Mouse (Mus musculus) ES-E14 (cell line): Measurements from ENCODE around the gene Tmem242. TPM values are rescaled to one million over a fixed set of nuclear protein-coding genes. Genes with fewer than 3 reads are reported as not detected.

Source experiments
- DNase-seq: peaks from one replicate; pipeline ENCODE4 v3.0.0-alpha.2; 2013; ENCODE audit warnings: low read depth, low spot score
- H3K27ac ChIP-seq: 2 replicates; pipeline ENCODE4 v1.5.1; 2012; ENCODE audit warnings: low read depth, mild to moderate bottlenecking, low read length, moderate library complexity, mixed read lengths; ENCODE audit not compliant: poor library complexity, insufficient read depth, severe bottlenecking
- H3K36me3 ChIP-seq: 2 replicates; pipeline ENCODE4 v1.6.1; 2012; ENCODE audit warnings: mild to moderate bottlenecking, low read length, moderate library complexity, mixed read lengths; ENCODE audit not compliant: control insufficient read depth, poor library complexity, insufficient read depth, severe bottlenecking
- H3K4me1 ChIP-seq, 2 experiments: fragments of 150-350 bp in 1 of 2; sonication (generic) in 1 of 2; 2 replicates each; pipeline ENCODE4 v1.6.1; 2012; ENCODE audit warnings: low read length in 2 of 2, mild to moderate bottlenecking in 1 of 2, mixed read lengths in 1 of 2; ENCODE audit not compliant: control insufficient read depth in 2 of 2, insufficient read depth in 2 of 2, poor library complexity in 1 of 2
- H3K4me3 ChIP-seq, 2 experiments: fragments of 150-350 bp in 1 of 2; sonication (generic) in 1 of 2; 2 replicates each; pipeline ENCODE4 v1.5.1; 2012; ENCODE audit warnings: low read length in 2 of 2, low read depth in 1 of 2, mild to moderate bottlenecking in 1 of 2, mixed read lengths in 1 of 2; ENCODE audit not compliant: insufficient read depth in 1 of 2, poor library complexity in 1 of 2, severe bottlenecking in 1 of 2
- H3K9ac ChIP-seq: 2 replicates; pipeline ENCODE4 v1.6.1; 2012; ENCODE audit warnings: low read depth, mild to moderate bottlenecking, low read length, mixed read lengths; ENCODE audit not compliant: poor library complexity, insufficient read depth, severe bottlenecking
- H3K9me3 ChIP-seq: fragments of 150-350 bp; sonication (generic); 2 replicates; pipeline ENCODE4 v1.6.1; 2012; ENCODE audit warnings: low read depth, mild to moderate bottlenecking, low read length; ENCODE audit not compliant: control insufficient read depth, insufficient read depth
- CHD2 ChIP-seq: IDR thresholded peaks from 2 replicates; pipeline ENCODE4 v1.6.1; 2014; ENCODE audit warnings: mild to moderate bottlenecking, low read depth, low read length, inconsistent platforms
- HCFC1 ChIP-seq: IDR thresholded peaks from 2 replicates; pipeline ENCODE4 v1.6.1; 2012; ENCODE audit warnings: low read length, inconsistent platforms, borderline replicate concordance; ENCODE audit not compliant: insufficient read depth
- MAFK ChIP-seq: IDR thresholded peaks from 2 replicates; pipeline ENCODE4 v1.6.1; 2014; ENCODE audit warnings: mild to moderate bottlenecking, low read depth, low read length, inconsistent platforms; ENCODE audit not compliant: insufficient read depth
- ZC3H11A ChIP-seq: IDR thresholded peaks from 2 replicates; pipeline ENCODE4 v1.6.1; 2012; ENCODE audit warnings: low read depth, mild to moderate bottlenecking, inconsistent platforms, low read length, borderline replicate concordance
- ZNF384 ChIP-seq: IDR thresholded peaks from 2 replicates; pipeline ENCODE4 v1.6.1; 2012; ENCODE audit warnings: low read depth, low read length, inconsistent platforms
- in situ Hi-C, 2 experiments: fragments of 600-800 bp; cut with MboI; formaldehyde crosslinking; loops; one replicate each; pipeline ENCODE4 v1.15.1; 2025; ENCODE audit warnings: low sequenced_read_pairs in 2 of 2, inconsistent platforms in 1 of 2; ENCODE audit not compliant: unreplicated experiment in 2 of 2
- total RNA-seq: library from RNA; depleted of rRNA; stranded (reverse); fragments of 300-350 nt; gene quantifications from 2 replicates; pipeline ENCODE4 v1.2.3, GENCODE M21; 2012

Tmem242 gene
- total RNA-seq, 1 experiment, result 61.6 TPM

DNA sequence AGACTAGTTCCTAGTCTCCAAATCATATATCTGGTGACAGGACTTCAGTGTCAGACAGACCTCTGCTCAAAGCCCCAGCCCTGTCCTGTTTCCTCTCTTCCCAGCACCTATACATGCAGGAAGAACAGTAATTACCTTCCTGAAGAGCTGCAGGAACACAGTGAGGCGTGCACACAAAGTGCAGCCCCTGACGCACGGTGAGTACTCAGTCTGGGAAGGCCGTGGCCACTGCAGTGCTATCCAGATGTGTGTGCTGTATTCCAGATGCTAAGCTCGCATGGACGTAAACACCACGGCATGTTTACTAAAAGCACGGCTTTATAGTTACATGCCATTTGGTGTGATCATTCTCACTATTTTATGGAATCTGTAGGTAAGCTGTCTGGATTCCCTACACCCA lies 27.8 kb downstream of the Tmem242 start:
- DNase-seq, result no peak
- Histone ChIP-seq H3K9ac (no peak overlapping the region), H3K4me3 (no peak overlapping the region), H3K4me1 (peaks cover 0 to 2% of the 10 kb centered on the region in 2 experiments; a peak in 2 of 4 replicates), H3K9me3 (no peaks in the 10 kb centered on the region), H3K36me3 (peaks cover 5% of the 10 kb centered on the region; the same call in 1 of the 2 replicates), H3K27ac (no peak overlapping the region)
- TF ChIP-seq ZC3H11A (no peak), MAFK (no peak), HCFC1 (no peak), CHD2 (no peak), ZNF384 (no peak)
- in situ Hi-C loops, result no loop called here

- Histone ChIP-seq H3K4me1 (peaks cover 3 to 6% of the 10 kb centered on the region in 2 experiments; a peak in 3 of 4 replicates), H3K4me3 (no peak overlapping the region), H3K36me3 (peaks cover 5% of the 10 kb centered on the region; the same call in 1 of the 2 replicates), H3K9me3 (no peaks in the 10 kb centered on the region), H3K9ac (no peak overlapping the region), H3K27ac (no peak overlapping the region)
- in situ Hi-C loops, result no loop called here
- no peak for TF ChIP-seq MAFK
- no peak for TF ChIP-seq CHD2
- TF ChIP-seq ZNF384, result no peak
- TF ChIP-seq ZC3H11A, result no peak
- DNase-seq, result no peak
These were observed 28.9 kb downstream of the Tmem242 start for GRCm38 (mm10) chr17:5411205-5411604.

GRCm38 (mm10) chr17:5410336-5410735 lies 29.7 kb downstream of the Tmem242 start:
- Histone ChIP-seq H3K27ac (no peak overlapping the region), H3K9me3 (no peaks in the 10 kb centered on the region), H3K36me3 (peaks cover 5% of the 10 kb centered on the region; the same call in 1 of the 2 replicates), H3K4me3 (no peak overlapping the region), H3K9ac (no peak overlapping the region), H3K4me1 (peaks cover 6 to 8% of the 10 kb centered on the region in 2 experiments; a peak in 3 of 4 replicates)
- TF ChIP-seq CHD2 (no peak), ZNF384 (no peak), HCFC1 (no peak), ZC3H11A (no peak), MAFK (no peak)
- in situ Hi-C loops, result no loop called here
- no peak for DNase-seq

DNA sequence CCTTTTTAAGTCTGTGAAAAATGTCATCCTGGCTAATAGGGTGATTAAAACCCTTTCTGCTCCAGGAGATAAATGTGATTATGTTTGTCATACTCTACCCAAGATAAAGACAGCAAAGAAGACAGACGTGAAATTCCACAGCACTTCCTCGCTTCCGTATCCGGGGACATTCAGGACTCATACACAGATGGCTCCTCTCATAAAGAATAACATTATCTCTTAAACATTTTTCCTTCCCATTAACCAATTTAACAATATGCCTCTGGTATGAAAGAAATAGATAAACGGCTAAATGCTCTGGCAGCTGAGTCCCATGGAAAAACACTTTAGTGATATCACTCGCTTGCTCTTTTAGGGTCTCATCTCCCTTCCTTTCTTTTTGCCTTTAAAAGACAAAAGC lies 33.0 kb downstream of the Tmem242 start:
- TF ChIP-seq ZNF384 (no peak), ZC3H11A (no peak), MAFK (no peak), HCFC1 (no peak), CHD2 (no peak)
- Histone ChIP-seq H3K4me1 (peaks cover 8 to 10% of the 10 kb centered on the region in 2 experiments; a peak in 2 of 4 replicates), H3K9me3 (no peaks in the 10 kb centered on the region), H3K36me3 (peaks cover 5% of the 10 kb centered on the region; the same call in 1 of the 2 replicates), H3K27ac (no peak overlapping the region), H3K4me3 (no peak overlapping the region), H3K9ac (no peak overlapping the region)
- DNase-seq, result no peak
- in situ Hi-C loops, result no loop called here
